Mouse (Mus musculus) liver, postnatal 0 days (tissue): ENCODE data around the gene Thsd7a.

ENCODE experiments used
- CTCF ChIP-seq: sonication (generic); IDR thresholded peaks from 2 replicates; pipeline ENCODE4 v1.5.1; 2016; ENCODE audit warnings: antibody characterized with exemption, low read depth
- EP300 ChIP-seq: IDR thresholded peaks from 2 replicates; pipeline ENCODE4 v1.6.1; 2016; ENCODE audit warnings: antibody characterized with exemption, low read depth, mild to moderate bottlenecking

DNA sequence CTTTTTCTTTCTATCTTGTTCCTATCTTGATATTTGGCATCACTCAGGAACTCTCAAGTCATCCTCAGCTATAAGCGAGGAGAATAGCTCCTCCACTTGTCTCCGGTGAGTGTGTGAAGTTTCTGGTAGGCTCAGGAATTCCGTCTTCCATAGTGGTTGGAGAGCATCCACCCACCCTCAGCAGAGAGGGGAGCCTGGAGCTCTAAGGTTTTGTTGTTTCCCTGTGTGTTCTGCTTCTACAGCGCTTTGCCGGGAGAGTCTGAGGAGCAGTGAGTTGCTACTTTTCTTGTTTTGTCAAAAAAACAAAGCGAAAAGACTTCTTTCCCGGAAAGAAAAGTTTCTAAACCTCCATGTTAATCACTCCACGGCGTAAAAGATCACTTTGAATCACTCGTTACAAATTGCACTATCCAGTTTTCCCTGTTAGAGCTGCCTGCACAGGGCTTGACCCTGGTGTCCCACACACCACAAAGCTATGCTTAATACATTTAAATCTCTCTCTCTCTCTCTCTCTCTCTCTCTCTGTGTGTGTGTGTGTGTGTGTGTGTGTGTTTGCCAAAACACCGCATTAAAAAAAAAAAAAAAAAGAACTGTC lies 1.3 kb downstream of the Thsd7a start:
- TF ChIP-seq CTCF (no peak), EP300 (no peak)
